8 mouse cellular contexts compared by ENCODE assay signal in the genomic region with DNA sequence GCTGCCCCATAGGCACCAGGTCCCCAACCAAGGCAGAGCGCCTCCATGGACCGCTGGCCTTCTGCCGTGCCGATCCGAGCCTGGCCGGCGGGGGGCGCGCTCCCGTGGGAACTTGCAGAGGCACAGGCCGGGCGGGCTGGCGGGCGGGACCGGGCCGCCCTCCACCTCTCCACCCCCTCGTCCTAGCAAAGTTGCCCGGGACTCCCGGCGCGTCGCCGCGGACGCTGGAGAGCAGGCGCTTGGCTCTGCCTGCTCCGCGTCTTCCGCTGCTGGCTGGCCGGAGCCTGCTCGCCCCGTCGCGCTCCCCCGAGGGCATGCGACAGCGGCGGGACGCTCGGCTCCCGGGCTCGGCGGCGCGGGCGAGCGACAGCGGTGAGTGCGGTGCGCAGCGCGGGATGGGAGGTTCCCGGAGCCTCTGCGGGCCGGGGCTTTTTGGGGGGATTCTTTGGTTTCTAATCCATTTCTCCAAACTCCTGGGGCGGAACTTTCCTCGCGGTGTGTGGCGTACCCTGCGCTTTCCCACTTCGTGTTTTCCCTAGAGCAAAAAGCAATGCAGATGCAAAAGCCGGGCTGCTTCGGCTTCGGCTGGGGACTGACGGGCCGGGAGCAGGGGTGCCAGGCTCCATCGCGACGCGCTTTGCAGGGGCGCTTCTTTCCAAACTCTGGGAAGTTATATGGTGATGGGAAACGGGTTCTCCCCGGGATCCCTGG. TPM values are rescaled to one million over a fixed set of nuclear protein-coding genes. Genes with fewer than 3 reads are reported as not detected.
DNase-seq lines count a peak whose midpoint lies in the region; TF ChIP-seq lines count a peak whose summit lies in the region.

A gene (plus strand): TSS at position 188 of the 711 bp plus-strand sequence.

- DNase-seq in forelimb bud, embryonic 11.5 days (ENCODE audit: low read depth, low spot score): peak; percentile 58
- peak; percentile 84 for DNase-seq in hindbrain, embryonic 10.5 days (ENCODE audit: low spot score)
- peak; percentile 26 to 31 for DNase-seq in layer of hippocampus, postnatal 36 days
- peak; percentile 89 for DNase-seq in lung, postnatal 36 days
- DNase-seq in right cerebral cortex, postnatal 10 days (ENCODE audit: low spot score in 2 of 2): peak; percentile 42 to 64
- peak; percentile 50 to 78 for DNase-seq in urinary bladder, postnatal 4 days (ENCODE audit: low spot score in 2 of 2)

- peaks cover 4% of the 10 kb centered on the region; the same call in 1 of the 2 replicates for H3K27me3 ChIP-seq in ES-Bruce4 (ENCODE audit: control insufficient read depth, insufficient read depth, low read length, poor library complexity, severe bottlenecking)
- H3K27me3 ChIP-seq in hindbrain, embryonic 10.5 days (ENCODE audit: insufficient read depth, poor library complexity, severe bottlenecking): peaks cover 59% of the 10 kb centered on the region

- WGBS in hindbrain, embryonic 10.5 days: under 1% methylated on average over 73 of the region's 73 CpGs

- peak; percentile 64 for TF ChIP-seq CTCF in ES-Bruce4 (IDR thresholded peaks at IDR 0.05; ENCODE audit: low read depth, low read length)
- no peak for TF ChIP-seq CTCF in bone marrow macrophage, adult 2 months (IDR thresholded peaks at IDR 0.05; ENCODE audit: low read depth, low read length)

- no peaks in the 10 kb centered on the region for H3K36me3 ChIP-seq in ES-Bruce4 (ENCODE audit: control insufficient read depth, insufficient read depth, low read length, poor library complexity, severe bottlenecking)
- H3K36me3 ChIP-seq in hindbrain, embryonic 10.5 days: no peaks in the 10 kb centered on the region

- no peak for TF ChIP-seq EP300 in ES-Bruce4 (IDR thresholded peaks at IDR 0.05; ENCODE audit: insufficient read depth, low read depth, low read length)

- no peak within 1 kb of the TSS for H3K27ac ChIP-seq in ES-Bruce4 (ENCODE audit: insufficient read depth, low read length)
- H3K27ac ChIP-seq in bone marrow macrophage, adult 2 months (ENCODE audit: insufficient read depth, low read depth, low read length): no peak within 1 kb of the TSS
- peak within 1 kb of the TSS; percentile 74 for H3K27ac ChIP-seq in hindbrain, embryonic 10.5 days

- H3K9ac ChIP-seq in ES-Bruce4 (ENCODE audit: low read depth, poor library complexity, severe bottlenecking): peak within 1 kb of the TSS; percentile 49

- no peak for TF ChIP-seq POLR2A in ES-Bruce4 (IDR thresholded peaks at IDR 0.05; ENCODE audit: insufficient read depth, low read length)
- TF ChIP-seq POLR2A in bone marrow macrophage, adult 2 months (IDR thresholded peaks at IDR 0.05; ENCODE audit: borderline replicate concordance, low read depth, low read length): no peak

- peak within 1 kb of the TSS; percentile 74 for H3K4me3 ChIP-seq in ES-Bruce4 (ENCODE audit: low read depth, low read length)
- H3K4me3 ChIP-seq in bone marrow macrophage, adult 2 months (ENCODE audit: insufficient read depth, low read length): peak within 1 kb of the TSS; percentile 18; the same call in 1 of the 2 replicates
- peak within 1 kb of the TSS; percentile 62 for H3K4me3 ChIP-seq in hindbrain, embryonic 10.5 days

- no peaks in the 10 kb centered on the region for H3K9me3 ChIP-seq in ES-Bruce4 (replicated peaks; ENCODE audit: control insufficient read depth, insufficient read depth, low read length, poor library complexity, severe bottlenecking)
- no peaks in the 10 kb centered on the region for H3K9me3 ChIP-seq in hindbrain, embryonic 10.5 days

- H3K4me1 ChIP-seq in ES-Bruce4 (ENCODE audit: control insufficient read depth, insufficient read depth, low read length): no peaks in the 10 kb centered on the region
- H3K4me1 ChIP-seq in bone marrow macrophage, adult 2 months (ENCODE audit: control insufficient read depth, insufficient read depth, low read length): peaks cover 3% of the 10 kb centered on the region
- H3K4me1 ChIP-seq in hindbrain, embryonic 10.5 days (replicated peaks): peaks cover 15% of the 10 kb centered on the region; the same call in 1 of the 2 replicates

RNA-seq across cellular contexts. Expression of the gene that starts here (rescaled TPM):
- 0.27 and 0.33 TPM in 2 replicates for polyA plus RNA-seq in ES-Bruce4 (2011; ENCODE audit: insufficient read depth, insufficient read length, low read depth, missing spikeins)
- not detected in 2 replicates for polyA plus RNA-seq in bone marrow macrophage, adult 2 months (2012; ENCODE audit: insufficient read depth, insufficient read length, missing spikeins)
- 0.68 and 1.00 TPM in 2 replicates for polyA plus RNA-seq in hindbrain, embryonic 10.5 days (2016; fragmentation: Nextera tagmentation; extraction: Ambion mirVana)
- total RNA-seq in layer of hippocampus, postnatal 36 days (2021): under 1 TPM; 0.46 to 0.57 TPM

Comparison
In these comparisons a context has a peak if more than half of its experiments do, and no peak if none do; other contexts are left out.
1. Peak in DNase-seq, H3K4me3 ChIP-seq and H3K27ac ChIP-seq in hindbrain, embryonic 10.5 days; RNA of the gene not detected or under 1 TPM.
2. Peak in DNase-seq in layer of hippocampus, postnatal 36 days; RNA of the gene not detected or under 1 TPM.
3. H3K4me3 ChIP-seq: peak in every context shown above with its lines; median percentile 74 in ES-Bruce4; 62 in hindbrain, embryonic 10.5 days; 18 in bone marrow macrophage, adult 2 months.
4. DNase-seq: peak in every context shown above with its lines; median percentile 89 in lung, postnatal 36 days; 84 in hindbrain, embryonic 10.5 days; 64 in urinary bladder, postnatal 4 days; 58 in forelimb bud, embryonic 11.5 days; 53 in right cerebral cortex, postnatal 10 days; 28 in layer of hippocampus, postnatal 36 days.